In genomic region chr19:5323801-5324200, GRCm38 (mm10) we compare ENCODE assay signal across 12 mouse cellular contexts. TPM values are rescaled to one million over a fixed set of nuclear protein-coding genes. Genes with fewer than 3 reads are reported as not detected.
A peak's percentile ranks its signal among the peaks of the same experiment; 100 is the strongest.
DNase-seq lines count a peak whose midpoint lies in the region; ATAC-seq and TF ChIP-seq lines count a peak whose summit lies in the region.
"Had no signal": no experiment of that assay in that cellular context is flagged by ENCODE, and none has a peak within 500 bp of the region (broad histone marks: within the 10 kb centered on the region; RNA-seq: fewer than 3 reads in every experiment).

No protein-coding gene starts in this region.

- no peaks in the 10 kb centered on the region for H3K36me3 ChIP-seq in lung, embryonic 15.5 days
- H3K36me3 ChIP-seq: heart, embryonic 15.5 days had no signal

- H3K4me3 ChIP-seq in lung, embryonic 15.5 days = no peak overlapping the region
- no peak overlapping the region for H3K4me3 ChIP-seq in lung, adult 2 months (replicated peaks; ENCODE audit: extremely low read depth, low read depth, low read length)
- H3K4me3 ChIP-seq in bone marrow macrophage, adult 2 months (ENCODE audit: insufficient read depth, low read length) = 0 out of 2 replicates have a peak overlapping the region, but pooled peaks have one; percentile 5
- no peak overlapping the region for H3K4me3 ChIP-seq in gastrocnemius, adult 2 months
- H3K4me3 ChIP-seq: heart, embryonic 15.5 days; myocyte had no signal

- no peak for ATAC-seq in lung, embryonic 15.5 days (ENCODE audit: borderline replicate concordance, extremely low read depth, low FRiP score, low TSS enrichment)

- 50% methylated on average over 17 of the region's 17 CpGs for WGBS in lung, embryonic 15.5 days
- WGBS in lung, adult 2 months = 41% methylated on average over 17 of the region's 17 CpGs

- no peaks in the 10 kb centered on the region for H3K27me3 ChIP-seq in lung, embryonic 15.5 days
- H3K27me3 ChIP-seq: heart, embryonic 15.5 days had no signal

- no peak for TF ChIP-seq CTCF in lung, adult 2 months (IDR thresholded peaks at IDR 0.05; ENCODE audit: insufficient read depth, low read length)
- no peak for TF ChIP-seq CTCF in bone marrow macrophage, adult 2 months (IDR thresholded peaks at IDR 0.05; ENCODE audit: low read depth, low read length)
- no peak for TF ChIP-seq CTCF in gastrocnemius, adult 2 months (IDR thresholded peaks at IDR 0.05)

- no peak overlapping the region for H3K27ac ChIP-seq in lung, embryonic 15.5 days
- H3K27ac ChIP-seq in bone marrow macrophage, adult 2 months (ENCODE audit: insufficient read depth, low read depth, low read length) = no peak overlapping the region
- H3K27ac ChIP-seq in gastrocnemius, adult 2 months = no peak overlapping the region
- H3K27ac ChIP-seq: heart, embryonic 15.5 days had no signal

- peak overlapping the region; percentile 20; the same call in 1 of the 2 replicates for H3K4me2 ChIP-seq in lung, embryonic 15.5 days
- H3K4me2 ChIP-seq: heart, embryonic 15.5 days had no signal

- DNase-seq in lung, adult 2 months = no peak
- DNase-seq in kidney, postnatal 4 days = peak; percentile 66 to 80
- DNase-seq in thymus, postnatal 0 days (ENCODE audit: low spot score) = peak; percentile 40
- no peak for DNase-seq in urinary bladder, postnatal 25 days (ENCODE audit: low spot score)
- DNase-seq in gastrocnemius, adult 2 months = no peak
- DNase-seq in cerebellum, adult 8-10 months = no peak

- no peak for TF ChIP-seq POLR2A in lung, adult 2 months (IDR thresholded peaks at IDR 0.05; ENCODE audit: borderline replicate concordance, extremely low read depth, low read depth, low read length)
- no peak for TF ChIP-seq POLR2A in bone marrow macrophage, adult 2 months (IDR thresholded peaks at IDR 0.05; ENCODE audit: borderline replicate concordance, low read depth, low read length)

- no peaks in the 10 kb centered on the region for H3K9me3 ChIP-seq in lung, embryonic 15.5 days
- H3K9me3 ChIP-seq: heart, embryonic 15.5 days had no signal

- no peak overlapping the region for H3K9ac ChIP-seq in lung, embryonic 15.5 days
- H3K9ac ChIP-seq: heart, embryonic 15.5 days had no signal

- H3K4me1 ChIP-seq in lung, embryonic 15.5 days = no peaks in the 10 kb centered on the region
- no peaks in the 10 kb centered on the region for H3K4me1 ChIP-seq in lung, adult 2 months (ENCODE audit: control insufficient read depth, insufficient read depth, low read length)
- H3K4me1 ChIP-seq in bone marrow macrophage, adult 2 months (ENCODE audit: control insufficient read depth, insufficient read depth, low read length) = no peaks in the 10 kb centered on the region
- H3K4me1 ChIP-seq: heart, embryonic 15.5 days had no signal

- intact Hi-C loops in gastrocnemius, adult 2 months (cut with DNase I) = no loop called here

RNA-seq across cellular contexts. Expression of gene Catsper1, which starts 11.7 kb away (rescaled TPM):
- not detected in 2 replicates for polyA plus RNA-seq in lung, embryonic 15.5 days (2015; fragmentation: Nextera tagmentation; extraction: Ambion mirVana)
- not detected in 2 replicates for polyA plus RNA-seq in lung, adult 2 months (2012; rRNA removed)
- polyA plus RNA-seq in bone marrow macrophage, adult 2 months (2012; ENCODE audit: insufficient read depth, insufficient read length, missing spikeins) = not detected in 2 replicates
- not detected in 2 replicates for polyA plus RNA-seq in thymus, postnatal 0 days (2015; fragmentation: Nextera tagmentation; extraction: Ambion mirVana)
- total RNA-seq in gastrocnemius, adult 2 months (2021) = not detected
- total RNA-seq: ES-E14; liver, adult 2 months had no signal
- polyA plus RNA-seq: heart, embryonic 15.5 days; liver, adult 2 months; myocyte had no signal

RNA-seq across cellular contexts. Expression of gene Cst6, which starts 25.6 kb away (rescaled TPM):
- 0.60 and 0.69 TPM in 2 replicates for polyA plus RNA-seq in lung, embryonic 15.5 days (2015; fragmentation: Nextera tagmentation; extraction: Ambion mirVana)
- 1.9 and 32.5 TPM in 2 replicates for polyA plus RNA-seq in lung, adult 2 months (2012; rRNA removed)
- polyA plus RNA-seq in bone marrow macrophage, adult 2 months (2012; ENCODE audit: insufficient read depth, insufficient read length, missing spikeins) = not detected in 2 replicates
- 29.1 and 30.5 TPM in 2 replicates for polyA plus RNA-seq in thymus, postnatal 0 days (2015; fragmentation: Nextera tagmentation; extraction: Ambion mirVana)
- 10 to 100 TPM; 27.5 to 44.2 TPM for total RNA-seq in gastrocnemius, adult 2 months (2021)
- total RNA-seq: liver, adult 2 months had no signal
- polyA plus RNA-seq: liver, adult 2 months had no signal

RNA-seq across cellular contexts. Expression of gene Gal3st3, which starts 25.7 kb away (rescaled TPM):
- 1.7 and 2.4 TPM in 2 replicates for polyA plus RNA-seq in lung, embryonic 15.5 days (2015; fragmentation: Nextera tagmentation; extraction: Ambion mirVana)
- polyA plus RNA-seq in lung, adult 2 months (2012; rRNA removed) = 1.9 and 2.3 TPM in 2 replicates
- polyA plus RNA-seq in bone marrow macrophage, adult 2 months (2012; ENCODE audit: insufficient read depth, insufficient read length, missing spikeins) = not detected in 2 replicates
- polyA plus RNA-seq in thymus, postnatal 0 days (2015; fragmentation: Nextera tagmentation; extraction: Ambion mirVana) = 0.36 and 0.44 TPM in 2 replicates
- under 1 TPM in 1 of 2 experiments, not detected in 1; 0.11 TPM for total RNA-seq in gastrocnemius, adult 2 months (2021)
- total RNA-seq: liver, adult 2 months had no signal
- polyA plus RNA-seq: liver, adult 2 months had no signal

RNA-seq across cellular contexts. Expression of gene Sf3b2, which starts 28.5 kb away (rescaled TPM):
- 320 and 328 TPM in 2 replicates for polyA plus RNA-seq in lung, embryonic 15.5 days (2015; fragmentation: Nextera tagmentation; extraction: Ambion mirVana)
- 121 and 132 TPM in 2 replicates for polyA plus RNA-seq in lung, adult 2 months (2012; rRNA removed)
- 141 and 143 TPM in 2 replicates for polyA plus RNA-seq in bone marrow macrophage, adult 2 months (2012; ENCODE audit: insufficient read depth, insufficient read length, missing spikeins)
- polyA plus RNA-seq in thymus, postnatal 0 days (2015; fragmentation: Nextera tagmentation; extraction: Ambion mirVana) = 294 and 319 TPM in 2 replicates
- total RNA-seq in gastrocnemius, adult 2 months (2021) = 10 to 100 TPM; 66.5 to 78.9 TPM

RNA-seq across cellular contexts. Expression of gene Eif1ad, which starts 42.7 kb away (rescaled TPM):
- polyA plus RNA-seq in lung, embryonic 15.5 days (2015; fragmentation: Nextera tagmentation; extraction: Ambion mirVana) = 61.5 and 61.8 TPM in 2 replicates
- 15.5 and 21.4 TPM in 2 replicates for polyA plus RNA-seq in lung, adult 2 months (2012; rRNA removed)
- polyA plus RNA-seq in bone marrow macrophage, adult 2 months (2012; ENCODE audit: insufficient read depth, insufficient read length, missing spikeins) = 20.8 and 26.3 TPM in 2 replicates
- 51.1 and 59.4 TPM in 2 replicates for polyA plus RNA-seq in thymus, postnatal 0 days (2015; fragmentation: Nextera tagmentation; extraction: Ambion mirVana)
- 10 to 100 TPM; 15.7 to 17.9 TPM for total RNA-seq in gastrocnemius, adult 2 months (2021)

Comparison
In these comparisons a context has a peak if more than half of its experiments do, and no peak if none do; other contexts are left out.
1. DNase-seq: peak in kidney, postnatal 4 days (2 of 2) and thymus, postnatal 0 days (single experiment); none in lung, adult 2 months (single experiment), urinary bladder, postnatal 25 days (single experiment), gastrocnemius, adult 2 months (single experiment) and cerebellum, adult 8-10 months (single experiment).